Mouse (Mus musculus): Measurements from ENCODE around the gene Trpm3.

DNA sequence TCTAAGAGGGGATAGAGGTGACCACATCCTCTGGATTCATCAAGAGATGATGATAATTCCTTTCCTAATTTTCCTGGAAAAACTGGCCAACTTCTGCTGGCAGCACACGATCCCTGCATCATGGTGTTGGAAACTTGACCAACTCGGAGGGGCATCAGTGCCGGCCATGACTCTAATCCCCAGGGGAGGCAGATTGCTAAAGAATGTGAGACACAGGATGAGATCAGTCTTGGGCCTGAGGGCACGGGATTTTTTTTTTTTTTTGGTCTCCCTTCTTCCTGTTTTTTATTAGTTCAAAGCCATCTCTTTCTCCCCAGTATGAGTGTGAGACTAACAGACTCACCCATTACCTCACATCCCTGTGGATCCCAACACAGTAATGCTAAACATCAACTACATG lies 855.1 kb downstream of the Trpm3 start:
- TF ChIP-seq CTCF (IDR thresholded peaks at IDR 0.05; ENCODE audit: borderline replicate concordance, control insufficient read depth, extremely low read depth, insufficient read depth, low read length, poor library complexity) (no peak), POLR2A (IDR thresholded peaks at IDR 0.05; ENCODE audit: control insufficient read depth, extremely low read depth, insufficient read depth, low read length, poor library complexity) (no peak)
